Mouse (Mus musculus) testis, adult 2 months (tissue): Measurements from ENCODE around the gene Acox3.

Experiments
- CTCF ChIP-seq: fragments of 200-500 bp; IDR thresholded peaks from 2 replicates; pipeline ENCODE4 v1.5.1; 2012; ENCODE audit warnings: low read depth, mild to moderate bottlenecking, inconsistent platforms, low read length, moderate library complexity; ENCODE audit not compliant: control insufficient read depth, insufficient read depth, insufficient replicate concordance
- POLR2A ChIP-seq: fragments of 200-500 bp; IDR thresholded peaks from 2 replicates; pipeline ENCODE4 v1.6.1; 2012; ENCODE audit warnings: low read depth, mild to moderate bottlenecking, inconsistent platforms, low read length, moderate library complexity; ENCODE audit not compliant: control insufficient read depth

DNA sequence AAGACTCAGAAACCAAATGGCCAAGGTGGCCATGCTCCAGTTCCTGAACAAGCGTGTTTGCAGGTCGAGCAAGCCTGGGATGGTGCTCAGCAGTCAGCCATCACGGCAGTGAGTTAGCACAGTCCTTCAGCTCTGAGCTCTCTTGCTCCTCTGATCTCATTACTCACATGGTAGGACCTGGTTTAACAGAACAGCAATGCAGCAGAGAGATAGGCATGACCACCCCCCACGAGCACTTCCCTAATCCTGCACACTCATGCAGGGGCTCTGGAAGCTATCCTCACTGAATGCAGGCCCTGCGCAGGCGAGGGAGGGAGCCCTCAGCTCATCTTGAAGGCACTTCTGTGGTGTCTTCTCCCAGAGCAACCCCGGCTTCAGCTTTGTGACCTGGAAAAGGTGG lies 26.4 kb upstream of the Acox3 start:
- TF ChIP-seq POLR2A (no peak), CTCF (no peak)
